Mouse (Mus musculus) MEL (cell line): ENCODE results near the gene Tmco5.

ENCODE experiments used
- E2F4 ChIP-seq: IDR thresholded peaks from 2 replicates; pipeline ENCODE4 v1.6.1; 2011; ENCODE audit warnings: low read depth, low read length, improper control_type of control experiment, borderline replicate concordance
- UBTF ChIP-seq: IDR thresholded peaks from 2 replicates; pipeline ENCODE4 v1.6.1; 2012; ENCODE audit warnings: low read depth, mild to moderate bottlenecking, inconsistent platforms, low read length, improper control_type of control experiment, moderate library complexity, borderline replicate concordance; ENCODE audit not compliant: insufficient read depth

DNA sequence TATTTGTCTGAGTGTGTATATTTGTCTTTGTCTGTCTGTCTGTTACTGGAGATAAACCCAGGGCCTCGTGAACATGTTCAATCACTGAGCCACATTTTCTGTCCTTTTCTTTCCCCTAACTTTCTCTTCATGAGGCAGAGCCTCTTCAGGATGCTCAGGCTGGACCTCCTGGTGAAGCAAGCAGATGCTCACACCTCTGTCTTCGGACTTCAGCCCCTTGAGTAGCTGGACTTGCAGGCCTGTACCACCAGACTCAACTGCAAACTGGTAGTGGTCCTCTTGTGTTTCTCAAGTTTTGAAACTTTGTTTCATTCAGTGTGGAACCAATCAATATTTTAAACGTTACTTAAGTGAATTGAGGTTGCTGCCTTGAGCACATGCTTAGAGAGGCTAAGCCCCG lies 27.1 kb upstream of the Tmco5 start:
- TF ChIP-seq UBTF, result no peak
- no peak for TF ChIP-seq E2F4
